Mouse (Mus musculus): Measurements from ENCODE around the gene Trmt10a. TPM values are rescaled to one million over a fixed set of nuclear protein-coding genes. Genes with fewer than 3 reads are reported as not detected.

Gene Trmt10a
- polyA plus RNA-seq, 1 experiment: 0.24 TPM

DNA sequence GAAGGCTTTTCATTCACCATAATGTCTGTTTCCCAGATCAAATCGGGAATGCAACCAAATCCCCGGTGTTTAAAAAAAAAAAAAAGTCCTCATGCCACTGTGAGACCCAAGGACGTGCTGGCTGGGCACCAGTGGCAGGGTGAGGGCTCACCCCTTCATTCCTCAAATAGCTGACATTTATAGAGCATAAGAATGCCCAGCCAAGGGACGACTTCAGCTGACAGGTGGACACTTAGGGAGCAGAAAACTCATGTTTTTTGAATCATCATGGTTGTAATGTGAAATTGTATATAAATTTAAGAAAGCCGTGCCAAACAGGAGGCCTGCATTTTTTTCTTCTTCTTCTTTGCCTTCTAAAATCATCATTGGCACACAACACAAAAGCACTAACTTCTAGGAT is 38.2 kb upstream of the Trmt10a start:
- Histone ChIP-seq H3K27me3 (ENCODE audit: control insufficient read depth, insufficient read depth, low read length) (no peaks in the 10 kb centered on the region), H3K4me3 (ENCODE audit: low read depth, low read length) (no peak overlapping the region), H3K36me3 (ENCODE audit: control insufficient read depth, insufficient read depth, low read length) (peaks cover 71% of the 10 kb centered on the region), H3K4me1 (ENCODE audit: control insufficient read depth, insufficient read depth, insufficient read length, low read length) (no peaks in the 10 kb centered on the region), H3K27ac (ENCODE audit: insufficient read depth, low read depth, low read length) (no peak overlapping the region)
- no peak for TF ChIP-seq CTCF (IDR thresholded peaks at IDR 0.05; ENCODE audit: extremely low read depth, insufficient read length, insufficient replicate concordance, low read depth, low read length)
- 78% methylated on average over 5 of the region's 5 CpGs for WGBS

DNA sequence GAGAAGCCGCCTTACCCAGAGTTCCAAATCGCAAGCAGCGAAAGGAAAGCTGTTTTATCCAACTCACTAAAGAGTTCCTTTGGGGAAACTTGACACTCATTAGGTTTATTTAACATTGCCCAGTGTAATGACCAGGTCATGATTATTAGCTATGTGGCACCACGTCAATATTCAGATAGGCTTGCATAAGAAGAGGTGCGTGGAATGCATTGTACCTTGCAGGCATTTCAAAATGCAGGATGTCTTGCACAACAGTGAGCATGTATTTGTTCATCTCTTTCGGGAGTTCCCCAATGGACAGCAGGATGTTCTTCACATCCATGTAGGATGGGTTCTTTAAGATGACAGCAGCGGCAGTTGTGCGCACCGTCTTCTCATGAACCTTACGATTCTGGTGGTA is 36.4 kb upstream of the Trmt10a start:
- Histone ChIP-seq H3K4me1 (ENCODE audit: control insufficient read depth, insufficient read depth, insufficient read length, low read length) (no peaks in the 10 kb centered on the region), H3K27me3 (ENCODE audit: control insufficient read depth, insufficient read depth, low read length) (no peaks in the 10 kb centered on the region), H3K27ac (ENCODE audit: insufficient read depth, low read depth, low read length) (no peak overlapping the region), H3K36me3 (ENCODE audit: control insufficient read depth, insufficient read depth, low read length) (peaks cover 83% of the 10 kb centered on the region), H3K4me3 (ENCODE audit: low read depth, low read length) (no peak overlapping the region)
- 94% methylated on average over 10 of the region's 10 CpGs for WGBS
- TF ChIP-seq POLR2A (IDR thresholded peaks at IDR 0.05; ENCODE audit: low read depth, low read length): no peak
- TF ChIP-seq CTCF (IDR thresholded peaks at IDR 0.05; ENCODE audit: extremely low read depth, insufficient read length, insufficient replicate concordance, low read depth, low read length): no peak

DNA sequence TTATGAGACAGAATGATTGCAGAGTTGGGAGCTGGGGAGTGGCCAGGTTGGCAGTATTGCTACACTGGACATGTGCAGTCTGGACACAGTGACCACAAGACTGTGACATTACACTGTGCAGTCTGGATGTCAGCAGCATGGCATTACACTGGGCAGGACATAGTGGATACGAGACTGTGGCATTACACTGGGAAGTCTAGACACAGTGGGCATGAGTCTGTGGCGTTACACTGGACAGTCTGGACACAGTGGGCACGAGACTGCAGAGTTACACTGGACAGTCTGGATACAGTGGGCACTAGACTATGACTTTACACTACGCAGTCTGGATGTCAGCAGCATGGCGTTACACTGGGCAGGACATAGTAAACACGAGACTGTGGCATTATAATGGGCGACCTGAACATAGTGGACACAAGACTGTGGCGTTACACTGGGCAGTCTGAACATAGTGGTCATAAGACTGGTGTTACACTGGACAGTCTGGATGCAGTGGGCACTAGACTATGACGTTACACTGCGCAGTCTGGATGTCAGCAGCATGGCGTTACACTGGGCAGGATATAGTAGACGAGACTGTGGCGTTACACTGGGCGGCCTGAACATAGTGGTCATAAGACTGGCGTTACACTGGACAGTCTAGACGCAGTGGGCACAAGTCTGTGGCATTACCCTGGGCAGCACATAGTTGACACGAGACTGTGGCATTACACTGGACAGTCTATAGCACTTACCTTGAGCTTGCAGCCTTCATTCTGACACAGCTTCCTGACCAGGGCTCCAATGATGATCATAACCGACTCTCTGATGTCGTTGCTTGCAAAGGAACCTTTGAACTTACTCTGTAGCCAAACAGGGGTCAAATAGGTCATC is 32.1 kb upstream of the Trmt10a start:
- H3K4me3 ChIP-seq (ENCODE audit: low read depth, low read length): no peak overlapping the region
- H3K27ac ChIP-seq (ENCODE audit: insufficient read depth, low read depth, low read length): no peak overlapping the region
- peaks cover 81% of the 10 kb centered on the region for H3K36me3 ChIP-seq (ENCODE audit: control insufficient read depth, insufficient read depth, low read length)
- H3K4me1 ChIP-seq (ENCODE audit: control insufficient read depth, insufficient read depth, insufficient read length, low read length): no peaks in the 10 kb centered on the region
- H3K27me3 ChIP-seq (ENCODE audit: control insufficient read depth, insufficient read depth, low read length): no peaks in the 10 kb centered on the region
- TF ChIP-seq POLR2A (IDR thresholded peaks at IDR 0.05; ENCODE audit: low read depth, low read length): no peak
- no peak for TF ChIP-seq CTCF (IDR thresholded peaks at IDR 0.05; ENCODE audit: extremely low read depth, insufficient read length, insufficient replicate concordance, low read depth, low read length)
- 91% methylated on average over 19 of the region's 19 CpGs for WGBS

DNA sequence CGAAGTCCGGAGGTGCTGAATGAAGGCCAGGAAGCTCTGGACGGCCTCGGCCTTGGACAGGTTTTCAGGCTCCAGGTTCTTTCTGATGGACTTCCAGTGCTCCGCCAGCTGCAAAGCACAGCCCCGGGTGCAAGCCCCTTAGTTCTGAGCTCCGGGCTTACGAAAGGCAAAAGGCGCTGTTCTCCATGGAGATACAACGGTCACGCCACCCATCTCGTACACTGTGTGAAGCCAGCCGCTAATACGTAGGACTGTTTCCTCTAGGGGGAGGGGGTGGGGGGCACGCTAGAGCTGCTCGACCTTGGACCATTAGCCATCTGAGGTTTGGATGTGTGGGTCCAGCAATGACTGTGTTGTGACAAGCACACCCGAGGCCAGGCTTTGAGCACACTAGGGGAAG is 29.1 kb upstream of the Trmt10a start:
- H3K27ac ChIP-seq (ENCODE audit: insufficient read depth, low read depth, low read length): no peak overlapping the region
- peaks cover 80% of the 10 kb centered on the region for H3K36me3 ChIP-seq (ENCODE audit: control insufficient read depth, insufficient read depth, low read length)
- 89% methylated on average over 17 of the region's 17 CpGs for WGBS
- TF ChIP-seq POLR2A (IDR thresholded peaks at IDR 0.05; ENCODE audit: low read depth, low read length) (no peak), CTCF (IDR thresholded peaks at IDR 0.05; ENCODE audit: extremely low read depth, insufficient read length, insufficient replicate concordance, low read depth, low read length) (no peak)
- H3K27me3 ChIP-seq (ENCODE audit: control insufficient read depth, insufficient read depth, low read length): no peaks in the 10 kb centered on the region
- H3K4me1 ChIP-seq (ENCODE audit: control insufficient read depth, insufficient read depth, insufficient read length, low read length): peaks cover 5% of the 10 kb centered on the region
- H3K4me3 ChIP-seq (ENCODE audit: low read depth, low read length): no peak overlapping the region

DNA sequence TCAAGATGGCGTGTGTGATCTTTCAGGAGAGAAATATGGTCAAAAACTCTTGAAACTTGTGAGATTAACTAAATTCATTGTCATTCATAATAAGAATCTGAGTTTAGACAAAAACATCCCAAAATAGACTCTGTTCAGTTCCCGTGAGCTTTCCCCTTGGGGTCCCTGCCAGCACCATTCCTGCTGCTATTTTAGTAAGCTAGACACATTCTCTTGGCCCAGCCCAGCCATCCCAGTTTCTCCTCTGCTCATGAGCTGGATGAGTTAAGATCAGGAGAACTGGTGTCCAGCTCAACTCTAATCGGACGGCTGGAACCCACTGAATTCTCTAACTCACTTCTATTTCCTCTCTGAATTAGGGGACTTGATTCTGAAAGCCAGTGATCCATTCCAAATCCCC is 26.4 kb upstream of the Trmt10a start:
- WGBS: 84% methylated on average over 4 of the region's 4 CpGs
- Histone ChIP-seq H3K36me3 (ENCODE audit: control insufficient read depth, insufficient read depth, low read length) (peaks cover 73% of the 10 kb centered on the region), H3K4me3 (ENCODE audit: low read depth, low read length) (no peak overlapping the region), H3K4me1 (ENCODE audit: control insufficient read depth, insufficient read depth, insufficient read length, low read length) (peaks cover 14% of the 10 kb centered on the region), H3K27me3 (ENCODE audit: control insufficient read depth, insufficient read depth, low read length) (no peaks in the 10 kb centered on the region), H3K27ac (ENCODE audit: insufficient read depth, low read depth, low read length) (no peak overlapping the region)
- TF ChIP-seq POLR2A (IDR thresholded peaks at IDR 0.05; ENCODE audit: low read depth, low read length) (no peak), CTCF (IDR thresholded peaks at IDR 0.05; ENCODE audit: extremely low read depth, insufficient read length, insufficient replicate concordance, low read depth, low read length) (no peak)

DNA sequence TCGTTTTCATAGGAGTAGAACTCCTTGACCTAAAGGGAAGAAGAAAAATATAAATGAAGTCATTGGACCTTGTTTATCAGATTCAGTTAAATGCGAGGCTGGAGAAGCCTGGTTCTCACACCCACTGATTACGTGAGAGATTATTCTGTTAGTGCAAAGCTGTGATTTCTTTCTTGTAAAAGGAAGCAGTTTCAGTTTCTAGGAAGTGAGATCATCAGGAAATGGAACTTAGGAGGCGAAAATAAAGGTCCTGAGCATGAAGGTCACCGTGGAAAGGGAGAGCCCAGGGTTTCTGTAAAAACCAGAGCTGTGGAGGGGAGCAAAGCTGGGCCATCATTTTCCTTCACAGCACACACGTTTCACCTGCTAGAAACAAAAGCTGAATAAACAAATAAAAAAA is 24.9 kb upstream of the Trmt10a start:
- no peaks in the 10 kb centered on the region for H3K27me3 ChIP-seq (ENCODE audit: control insufficient read depth, insufficient read depth, low read length)
- peaks cover 20% of the 10 kb centered on the region for H3K4me1 ChIP-seq (ENCODE audit: control insufficient read depth, insufficient read depth, insufficient read length, low read length)
- peaks cover 74% of the 10 kb centered on the region for H3K36me3 ChIP-seq (ENCODE audit: control insufficient read depth, insufficient read depth, low read length)
- H3K4me3 ChIP-seq (ENCODE audit: low read depth, low read length): no peak overlapping the region
- TF ChIP-seq CTCF (IDR thresholded peaks at IDR 0.05; ENCODE audit: extremely low read depth, insufficient read length, insufficient replicate concordance, low read depth, low read length) (no peak), POLR2A (IDR thresholded peaks at IDR 0.05; ENCODE audit: low read depth, low read length) (no peak)
- 47% methylated on average over 6 of the region's 6 CpGs for WGBS
- H3K27ac ChIP-seq (ENCODE audit: insufficient read depth, low read depth, low read length): peak overlapping the region; percentile 35

DNA sequence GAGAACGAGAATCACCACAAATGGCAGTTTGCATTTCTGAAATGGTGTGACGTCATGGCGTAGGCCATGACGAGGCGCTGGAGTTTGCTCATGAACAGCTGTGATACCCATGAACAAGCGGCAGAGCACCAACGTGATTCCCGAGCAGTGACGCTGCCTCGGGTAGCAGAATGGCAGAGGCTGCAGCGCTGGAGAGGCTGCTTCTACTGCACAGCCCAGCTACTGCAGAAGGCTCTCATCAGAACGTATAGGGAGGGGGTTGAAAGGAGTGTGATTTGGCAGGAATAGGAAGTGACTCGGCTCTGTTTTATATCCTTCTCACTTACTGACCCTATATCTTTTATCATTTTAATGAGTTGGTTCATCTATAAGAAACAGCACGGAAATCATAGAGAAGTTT is 24.4 kb upstream of the Trmt10a start:
- H3K27ac ChIP-seq (ENCODE audit: insufficient read depth, low read depth, low read length): peak overlapping the region; percentile 35
- H3K27me3 ChIP-seq (ENCODE audit: control insufficient read depth, insufficient read depth, low read length): no peaks in the 10 kb centered on the region
- peaks cover 20% of the 10 kb centered on the region for H3K4me1 ChIP-seq (ENCODE audit: control insufficient read depth, insufficient read depth, insufficient read length, low read length)
- H3K36me3 ChIP-seq (ENCODE audit: control insufficient read depth, insufficient read depth, low read length): peaks cover 74% of the 10 kb centered on the region
- peak overlapping the region; percentile 28 for H3K4me3 ChIP-seq (ENCODE audit: low read depth, low read length)
- TF ChIP-seq CTCF (IDR thresholded peaks at IDR 0.05; ENCODE audit: extremely low read depth, insufficient read length, insufficient replicate concordance, low read depth, low read length): no peak
- no peak for TF ChIP-seq POLR2A (IDR thresholded peaks at IDR 0.05; ENCODE audit: low read depth, low read length)
- 85% methylated on average over 14 of the region's 14 CpGs for WGBS

Measured in small intestine, adult 2 months (tissue).